Mouse (Mus musculus): ENCODE measurements at regions not wholly inside any gene's neighbourhood (a gene's known extent, or its start where the extent isn't known, plus 50 kb on each side); places are given as distances from the start of the nearest gene placed in this dataset.

DNA sequence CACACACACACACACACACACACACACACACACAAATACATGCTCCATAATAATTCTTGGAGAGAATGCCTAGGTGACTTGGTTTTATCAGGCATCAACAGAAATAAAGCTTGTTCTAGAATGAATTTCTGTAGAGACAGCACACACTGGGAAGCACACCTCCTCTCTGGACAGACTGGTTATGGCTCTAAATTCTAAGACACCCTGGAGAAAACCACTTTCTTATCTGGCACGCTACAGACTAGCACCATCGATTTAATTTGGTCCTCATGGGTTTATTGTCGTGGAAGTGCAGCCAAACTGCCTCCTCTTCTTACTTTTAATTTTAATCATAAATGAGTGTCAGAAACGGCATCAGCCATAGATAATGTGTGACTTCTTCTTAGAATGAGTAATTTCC, 422.8 kb upstream of the Adgrl2 start:
- DNase-seq, result no peak

GRCm38 (mm10) chr3:149410518-149410917, 420.2 kb upstream of the Adgrl2 start:
- no peak for DNase-seq

- no peak for DNase-seq
Measured at GRCm38 (mm10) chr3:149408858-149409257, 418.5 kb upstream of the Adgrl2 start.

GRCm38 (mm10) chr3:149405872-149406271, 415.5 kb upstream of the Adgrl2 start:
- DNase-seq, result no peak

DNA sequence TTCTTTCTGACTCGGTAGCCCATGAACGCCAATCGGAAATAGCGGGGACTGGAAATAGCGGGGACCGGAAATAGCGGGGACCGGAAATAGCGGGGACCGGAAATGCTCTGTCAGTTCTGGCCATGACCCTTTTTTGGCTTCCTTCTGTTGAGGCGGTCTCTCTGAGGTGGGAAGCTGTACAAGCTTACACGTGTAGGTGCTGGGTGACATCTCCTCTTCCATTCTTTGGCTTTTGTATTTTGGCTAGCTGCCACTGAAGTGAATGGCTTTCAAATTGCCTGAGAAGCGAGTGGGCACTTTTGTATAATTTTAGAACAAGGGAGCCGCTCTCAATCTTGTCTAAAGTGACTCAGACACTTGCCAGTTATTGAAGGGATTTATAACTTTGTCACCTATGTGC, 414.3 kb upstream of the Adgrl2 start:
- no peak for DNase-seq

DNA sequence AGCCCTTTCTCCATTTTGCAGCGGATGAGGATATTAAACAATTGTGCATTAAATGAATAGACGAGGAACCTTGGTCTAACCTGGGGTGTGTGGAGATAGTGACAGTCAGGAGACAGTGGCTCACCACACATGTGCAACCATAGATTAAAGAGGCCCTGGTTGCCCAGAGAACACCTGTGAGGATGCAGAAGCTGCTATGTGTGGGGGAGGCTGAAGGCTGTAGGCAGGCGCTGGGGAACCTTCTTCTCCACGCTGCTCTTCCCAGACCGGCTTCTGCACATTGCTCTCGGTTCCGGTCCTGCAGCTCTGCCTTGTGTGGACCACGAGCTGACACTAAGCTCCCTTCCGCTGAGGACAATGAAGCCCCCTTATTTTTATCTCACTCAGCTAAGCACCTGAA, 412.1 kb upstream of the Adgrl2 start:
- DNase-seq, result no peak

GRCm38 (mm10) chr3:149395082-149395481, 404.7 kb upstream of the Adgrl2 start:
- no peak for DNase-seq

DNA sequence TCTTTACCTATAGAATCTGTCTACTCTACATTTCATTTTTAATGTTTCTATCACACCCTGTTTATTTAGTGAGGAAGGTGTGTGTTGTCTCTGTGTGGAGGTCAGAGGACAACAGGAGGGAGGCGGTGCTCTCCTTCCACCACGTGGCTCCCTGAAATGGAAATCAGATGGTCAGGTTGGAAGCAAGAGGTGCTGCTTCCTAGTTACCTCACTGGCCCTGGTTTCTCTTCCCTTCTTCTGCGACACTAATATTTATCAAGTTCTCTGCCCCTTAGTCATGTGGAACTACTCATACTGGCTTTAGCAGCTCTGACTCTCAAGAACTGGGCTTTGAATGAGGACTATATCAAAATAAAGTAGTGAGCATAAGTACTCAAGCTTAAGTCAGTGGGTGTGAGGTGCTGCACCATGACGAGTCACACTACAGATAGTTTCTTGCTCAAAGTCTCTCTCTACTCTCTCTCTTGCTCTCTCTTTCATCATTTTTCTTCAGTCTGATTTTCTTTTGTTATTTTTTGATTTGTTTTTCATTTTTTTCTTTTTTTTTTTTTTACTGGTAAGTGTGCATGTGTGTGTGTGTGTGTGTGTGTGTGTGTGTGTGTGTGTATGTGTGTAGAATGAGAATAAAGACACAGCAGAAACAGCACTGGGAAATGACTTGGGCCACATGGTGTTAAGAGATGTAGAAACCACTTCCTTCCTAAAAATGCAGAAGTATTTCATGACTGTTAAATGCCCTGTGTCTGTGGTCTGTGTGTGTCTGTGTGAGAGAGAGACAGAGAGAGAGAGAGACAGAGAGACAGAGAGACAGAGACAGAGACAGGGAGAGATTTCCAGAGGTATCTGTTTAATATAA, 403.2 kb upstream of the Adgrl2 start:
- DNase-seq, result no peak

DNA sequence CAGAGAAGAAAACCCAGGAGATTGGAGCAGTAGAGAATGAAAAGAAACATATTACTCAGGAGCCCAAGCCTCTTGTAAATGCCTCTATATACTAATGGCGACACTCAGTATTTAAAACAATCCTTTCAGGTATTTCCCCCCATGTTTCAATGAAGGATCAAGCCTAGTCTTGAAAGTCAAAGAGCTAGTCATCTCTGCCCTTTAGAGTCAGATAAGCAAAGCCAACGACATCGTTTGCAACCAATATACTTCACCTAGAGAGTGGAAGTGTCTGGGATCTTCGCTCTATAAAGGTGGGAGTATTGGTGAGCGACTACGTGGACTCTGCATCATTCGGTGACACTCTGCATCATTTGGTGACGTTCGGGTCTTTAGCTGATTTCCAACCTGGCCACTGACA, 401.8 kb upstream of the Adgrl2 start:
- no peak for DNase-seq

GRCm38 (mm10) chr3:149387537-149387936, 397.2 kb upstream of the Adgrl2 start:
- no peak for DNase-seq

DNA sequence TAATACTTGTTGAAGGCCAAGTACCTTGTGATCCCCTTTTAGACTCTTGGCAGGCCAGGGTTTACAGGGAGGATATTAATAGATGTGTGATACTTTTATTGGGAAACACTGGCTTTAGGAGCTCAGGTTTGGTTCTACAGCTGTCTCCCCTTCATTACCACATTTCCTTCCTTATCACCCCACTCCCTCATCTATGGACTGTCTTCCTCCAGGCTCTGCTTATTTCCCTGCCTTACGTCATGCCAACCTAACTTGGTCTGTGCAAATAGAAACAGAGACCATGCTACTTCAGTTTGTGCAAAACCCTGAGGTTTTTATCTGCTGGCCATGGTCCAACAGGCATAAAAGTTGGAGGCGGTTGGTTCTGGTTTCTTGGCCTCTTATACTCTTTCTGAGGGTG, 395.7 kb upstream of the Adgrl2 start:
- no peak for DNase-seq

DNA sequence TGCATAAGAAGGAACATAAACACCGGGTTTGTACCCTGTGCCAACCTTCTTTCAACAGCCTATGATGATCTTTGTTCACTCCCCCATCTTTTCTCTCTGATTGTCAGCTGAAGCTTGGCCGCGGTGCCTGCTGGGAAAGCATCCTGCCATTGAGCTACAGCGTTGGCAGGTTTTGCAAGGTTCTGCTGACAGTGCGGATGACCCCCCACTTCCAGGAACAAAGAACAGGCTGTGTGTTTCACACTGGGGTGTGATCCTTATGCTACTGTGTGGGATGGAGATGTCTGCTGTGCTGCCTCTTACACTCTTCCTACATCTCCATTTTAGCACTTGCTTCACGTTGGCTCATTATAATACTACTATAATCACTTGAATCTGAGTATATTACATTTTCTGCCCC, 395.0 kb upstream of the Adgrl2 start:
- DNase-seq, result no peak

GRCm38 (mm10) chr3:149381559-149382245, 391.3 kb upstream of the Adgrl2 start:
- no peak for DNase-seq

DNA sequence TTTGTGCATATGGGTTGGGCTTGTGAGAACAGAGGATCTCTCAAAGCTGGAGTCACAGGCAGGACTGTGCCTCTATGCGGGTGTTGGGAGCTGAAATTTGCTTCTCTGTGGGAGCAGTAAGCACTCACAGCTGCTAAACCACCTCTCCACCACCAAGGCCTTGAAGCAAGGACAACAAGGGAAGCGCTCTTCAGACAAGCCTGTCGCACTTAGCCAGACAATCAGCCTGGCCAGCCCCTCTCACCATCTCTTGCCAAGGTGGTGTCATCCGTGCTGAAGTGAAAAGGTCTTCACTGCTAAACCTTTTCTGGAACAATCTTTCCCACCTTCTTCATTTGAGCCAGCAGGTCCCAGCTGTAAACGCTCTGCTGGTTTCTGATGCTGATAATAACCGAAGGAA, 390.7 kb upstream of the Adgrl2 start:
- no peak for DNase-seq

DNA sequence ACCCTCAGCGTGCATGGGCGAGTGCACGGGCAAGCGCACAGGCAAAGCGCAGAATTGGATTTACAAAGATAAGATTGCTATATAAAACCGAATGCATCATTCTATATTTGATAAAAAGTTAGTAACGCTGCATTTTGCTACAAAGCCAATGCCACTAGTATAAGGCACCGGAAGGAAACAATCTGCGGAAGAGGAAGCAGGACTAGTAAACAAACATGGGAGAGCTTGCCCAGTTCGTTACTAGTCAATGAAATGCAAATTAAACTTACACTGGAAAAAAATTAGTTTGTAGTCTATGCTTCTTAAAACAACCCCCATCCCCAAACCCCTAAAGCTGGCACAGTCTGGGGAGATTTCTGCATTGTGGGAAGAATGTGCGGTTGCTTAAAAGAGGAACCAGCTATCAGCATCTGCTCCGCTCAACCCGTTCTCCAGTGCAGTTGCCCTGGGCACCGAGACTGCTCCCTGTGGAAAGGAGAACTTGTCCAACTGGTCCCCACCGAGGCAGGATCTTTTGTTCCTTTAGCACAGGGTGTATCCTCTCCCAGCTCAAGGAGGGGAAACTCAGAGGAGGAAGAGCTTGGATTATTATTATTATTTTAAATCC, 389.6 kb upstream of the Adgrl2 start:
- no peak for DNase-seq

DNA sequence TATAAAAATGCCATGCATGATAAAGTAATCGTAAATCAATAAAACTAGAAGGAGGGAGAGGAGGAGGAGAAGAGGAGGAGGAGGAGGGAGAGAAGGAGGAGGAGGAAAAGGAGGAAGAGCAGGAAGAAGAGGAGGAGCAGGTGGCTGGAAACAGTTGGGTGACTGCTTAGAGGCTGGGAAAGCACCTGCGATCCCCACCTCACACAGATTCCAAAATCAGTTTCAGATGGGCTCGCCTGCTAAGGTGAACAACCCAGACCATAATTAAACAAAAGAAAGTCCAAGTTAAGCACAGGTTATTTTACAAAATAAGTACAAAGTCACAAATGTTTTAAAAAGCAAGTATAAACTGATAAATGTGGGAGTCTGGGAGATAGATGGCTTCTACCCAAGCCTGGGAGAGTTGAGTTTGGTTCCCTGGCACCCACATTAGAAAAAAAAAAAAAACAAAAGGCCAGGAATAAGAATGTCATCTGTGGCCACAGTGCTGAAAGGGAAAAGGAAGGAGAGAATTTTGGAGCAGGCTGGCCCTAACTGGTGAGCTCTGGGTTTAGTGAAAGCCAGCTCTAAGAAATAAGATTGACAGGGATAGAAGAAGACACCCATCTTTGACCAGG, 389.0 kb upstream of the Adgrl2 start:
- DNase-seq, result no peak

DNA sequence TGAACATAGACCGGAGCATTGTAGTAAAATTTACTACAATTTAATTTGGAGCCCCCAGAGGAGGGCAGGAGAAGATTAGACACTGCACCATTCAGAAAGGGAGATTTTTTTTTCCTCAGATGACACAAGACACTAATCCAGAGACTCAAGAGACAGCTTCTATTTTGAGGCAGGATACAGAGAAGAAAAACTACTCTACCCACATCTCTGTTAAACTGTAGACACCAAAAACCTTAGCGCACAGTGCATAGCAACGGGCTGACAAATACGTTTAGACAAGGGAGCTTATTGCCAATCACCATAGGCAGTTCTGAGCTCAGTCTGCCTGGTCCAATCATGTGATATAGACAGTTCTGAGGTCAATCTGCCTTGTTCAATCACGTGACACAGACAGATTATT, 381.1 kb upstream of the Adgrl2 start:
- DNase-seq, result no peak

GRCm38 (mm10) chr3:149370517-149371227, 380.3 kb upstream of the Adgrl2 start:
- no peak for DNase-seq

- no peak for DNase-seq
Measured at GRCm38 (mm10) chr3:149367888-149368287, 377.5 kb upstream of the Adgrl2 start.

- DNase-seq, result no peak
Measured at GRCm38 (mm10) chr3:149360164-149360563, 369.8 kb upstream of the Adgrl2 start.

DNA sequence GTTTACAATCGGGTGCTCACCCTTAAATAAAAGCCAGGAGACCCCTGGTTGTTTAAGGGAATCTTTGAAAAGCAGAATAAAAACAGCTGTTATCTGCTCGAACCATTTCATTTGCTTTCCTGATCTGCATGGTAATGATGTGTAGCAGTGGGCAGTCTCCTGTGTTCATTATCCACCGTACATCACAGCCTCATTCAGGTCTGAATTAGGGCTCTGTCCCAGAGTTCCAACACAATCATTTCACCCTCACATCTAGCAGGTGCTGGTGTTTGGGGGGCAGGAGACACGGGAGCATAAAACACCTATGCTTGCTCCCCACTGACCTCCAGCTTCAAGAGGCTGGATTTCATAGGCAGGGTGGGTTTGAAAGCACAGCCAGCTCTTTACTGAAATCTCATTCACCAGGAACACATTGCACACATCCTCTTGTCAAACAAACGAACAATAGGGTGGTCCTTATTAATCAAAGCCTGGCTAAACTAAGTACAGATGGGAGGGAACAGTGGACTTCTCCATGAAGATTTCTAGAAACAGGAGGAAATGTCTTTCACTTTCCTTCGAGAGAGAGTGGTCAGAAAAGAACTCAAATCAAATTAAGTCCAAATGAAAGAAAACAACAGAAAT, 368.3 kb upstream of the Adgrl2 start:
- no peak for DNase-seq

GRCm38 (mm10) chr3:149357903-149358569, 367.7 kb upstream of the Adgrl2 start:
- DNase-seq, result no peak

Measured in cerebellum, adult 18-20 months (tissue).